Mouse (Mus musculus) spleen, embryonic (tissue): ENCODE results near the gene Map6.

Experiments
- CTCF ChIA-PET: fragments of 350-600 bp; sonication (Branson Sonifier 250); formaldehyde crosslinking; loops from one replicate; lab custom pipeline; 2022; lab: Charles Lee

The Map6 gene

GRCm38 (mm10) chr7:99263509-99263908 is 3.7 kb upstream of the Map6 start:
- CTCF ChIA-PET, result no interaction called here

- CTCF ChIA-PET, result no interaction called here
Measured at GRCm38 (mm10) chr7:99264597-99264996, 2.6 kb upstream of the Map6 start.

- CTCF ChIA-PET, result no interaction called here
Measured at GRCm38 (mm10) chr7:99267897-99268505, 754 bp downstream of the Map6 start.

GRCm38 (mm10) chr7:99268506-99268900 is 1.3 kb downstream of the Map6 start:
- CTCF ChIA-PET, result no interaction called here

- CTCF ChIA-PET, result no interaction called here
Measured at GRCm38 (mm10) chr7:99268951-99269945, 2.0 kb downstream of the Map6 start.

- CTCF ChIA-PET, result no interaction called here
Measured at GRCm38 (mm10) chr7:99271630-99272029, 4.4 kb downstream of the Map6 start.

GRCm38 (mm10) chr7:99275131-99275530 is 7.9 kb downstream of the Map6 start:
- CTCF ChIA-PET, result no interaction called here

- CTCF ChIA-PET, result interaction anchor here (0.6 kb wide), 1 partner anchor 145 kb away, joined by 4 read pairs; no protein-coding TSS in a partner anchor
Measured at GRCm38 (mm10) chr7:99276679-99277078, 9.4 kb downstream of the Map6 start.

- CTCF ChIA-PET, result no interaction called here
Measured at GRCm38 (mm10) chr7:99278309-99278708, 11.1 kb downstream of the Map6 start.

GRCm38 (mm10) chr7:99279586-99279985 is 12.3 kb downstream of the Map6 start:
- CTCF ChIA-PET, result no interaction called here

- CTCF ChIA-PET, result no interaction called here
Measured at GRCm38 (mm10) chr7:99287287-99287686, 20.0 kb downstream of the Map6 start.

- CTCF ChIA-PET, result interaction anchor here (0.5 kb wide), 1 partner anchor 75 kb away, joined by 8 read pairs; no protein-coding TSS in a partner anchor
Measured at GRCm38 (mm10) chr7:99290008-99290407, 22.8 kb downstream of the Map6 start.

GRCm38 (mm10) chr7:99290925-99291324 is 23.7 kb downstream of the Map6 start:
- CTCF ChIA-PET, result no interaction called here

GRCm38 (mm10) chr7:99294198-99294780 is 27.0 kb downstream of the Map6 start:
- CTCF ChIA-PET, result no interaction called here

GRCm38 (mm10) chr7:99295104-99295503 is 27.9 kb downstream of the Map6 start:
- CTCF ChIA-PET, result no interaction called here

GRCm38 (mm10) chr7:99300650-99301175 is 33.5 kb downstream of the Map6 start:
- CTCF ChIA-PET, result no interaction called here

- CTCF ChIA-PET, result no interaction called here
Measured at GRCm38 (mm10) chr7:99304029-99304428, 36.8 kb downstream of the Map6 start.

GRCm38 (mm10) chr7:99304949-99305372 is 37.7 kb downstream of the Map6 start:
- CTCF ChIA-PET, result no interaction called here

- CTCF ChIA-PET, result no interaction called here
Measured at GRCm38 (mm10) chr7:99305688-99306087, 38.4 kb downstream of the Map6 start.

GRCm38 (mm10) chr7:99306640-99307039 is 39.4 kb downstream of the Map6 start:
- CTCF ChIA-PET, result no interaction called here

- CTCF ChIA-PET, result no interaction called here
Measured at GRCm38 (mm10) chr7:99311433-99311832, 44.2 kb downstream of the Map6 start.

- CTCF ChIA-PET, result no interaction called here
Measured at GRCm38 (mm10) chr7:99312058-99312457, 44.8 kb downstream of the Map6 start.
